Mouse (Mus musculus): ENCODE measurements around the gene Eda. TPM values are rescaled to one million over a fixed set of nuclear protein-coding genes. Genes with fewer than 3 reads are reported as not detected.

Gene Eda
- 0.04 TPM for polyA plus RNA-seq (2012; fragmentation: generic; extraction: Trizol)
- long read RNA-seq, experiment 1 = 0 reads
- long read RNA-seq, experiment 2, partial matches to known transcripts = 1 of 2 reads
- long read RNA-seq, experiment 2, other reads (novel, unspliced or antisense) = 1 of 2 reads

DNA sequence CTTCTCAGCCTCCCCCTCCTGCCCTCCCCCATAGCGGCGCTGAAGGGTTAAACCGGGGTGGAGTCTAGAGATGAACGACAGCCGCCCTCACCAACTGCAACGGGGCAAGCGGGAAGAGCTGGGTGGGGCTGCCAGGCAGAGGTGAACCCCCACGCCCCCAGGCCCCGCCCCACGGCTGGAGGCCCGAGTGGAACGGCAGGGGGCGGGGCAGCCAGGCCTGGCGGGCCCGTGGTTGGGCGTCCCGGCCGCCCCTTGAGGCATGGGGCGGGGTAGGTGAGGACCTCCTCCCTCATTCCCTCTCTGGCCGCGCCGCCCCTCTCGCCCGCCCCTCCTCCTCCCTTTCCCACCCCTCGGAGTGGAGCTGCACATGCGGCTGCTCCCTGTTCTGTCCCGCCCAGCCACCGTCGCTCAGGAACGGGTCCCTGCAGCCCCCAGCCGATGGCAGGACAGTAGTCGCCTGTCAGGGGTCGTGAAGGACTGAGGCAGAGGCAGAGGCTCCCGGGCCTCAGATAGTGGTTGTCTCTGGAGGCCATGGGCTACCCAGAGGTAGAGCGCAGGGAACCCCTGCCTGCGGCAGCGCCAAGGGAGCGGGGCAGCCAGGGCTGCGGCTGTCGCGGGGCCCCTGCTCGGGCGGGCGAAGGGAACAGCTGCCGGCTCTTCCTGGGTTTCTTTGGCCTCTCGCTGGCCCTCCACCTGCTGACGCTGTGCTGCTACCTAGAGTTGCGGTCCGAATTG, at the start of gene Eda:
Eda (plus strand) TSS at position 357 of the 735 bp plus-strand sequence.
- H3K79me3 ChIP-seq (ENCODE audit: low read depth) = no peaks in the 10 kb centered on the region
- no peak within 1 kb of the TSS for H3K4me3 ChIP-seq (ENCODE audit: insufficient read depth, poor library complexity, severe bottlenecking)
- no peaks in the 10 kb centered on the region for H3K27me3 ChIP-seq (ENCODE audit: control insufficient read depth, insufficient read depth, insufficient read length)
- no peak within 1 kb of the TSS for H3ac ChIP-seq (ENCODE audit: control insufficient read depth, insufficient read length, low read depth)
- H3K36me3 ChIP-seq (ENCODE audit: control insufficient read depth, insufficient read depth) = no peaks in the 10 kb centered on the region
- TF ChIP-seq CEBPB (IDR thresholded peaks at IDR 0.05; ENCODE audit: low read depth) (no peak), CTCF (IDR thresholded peaks at IDR 0.05; ENCODE audit: control insufficient read depth, insufficient read depth, insufficient read length) (no peak), MAX (IDR thresholded peaks at IDR 0.05) (no peak), MYOG (IDR thresholded peaks at IDR 0.05; ENCODE audit: control insufficient read depth, extremely low read depth, insufficient read length) (no peak), MYOD1 (IDR thresholded peaks at IDR 0.05; ENCODE audit: control insufficient read depth, insufficient read length, low read depth) (no peak), USF1 (IDR thresholded peaks at IDR 0.05; ENCODE audit: low read depth) (no peak)
- H3K79me2 ChIP-seq (ENCODE audit: control insufficient read depth, insufficient read depth) = no peaks in the 10 kb centered on the region

- H3K27me3 ChIP-seq (ENCODE audit: control insufficient read depth, insufficient read depth, insufficient read length) = no peaks in the 10 kb centered on the region
- no peaks in the 10 kb centered on the region for H3K79me2 ChIP-seq (ENCODE audit: control insufficient read depth, insufficient read depth)
Observed at GRCm38 (mm10) chrX:99961002-99961401, 14.4 kb upstream of the Eda start.

GRCm38 (mm10) chrX:99970111-99970510, 5.3 kb upstream of the Eda start:
- Histone ChIP-seq H3K79me2 (ENCODE audit: control insufficient read depth, insufficient read depth) (no peaks in the 10 kb centered on the region), H3K36me3 (ENCODE audit: control insufficient read depth, insufficient read depth) (no peaks in the 10 kb centered on the region), H3ac (ENCODE audit: control insufficient read depth, insufficient read length, low read depth) (no peak overlapping the region), H3K79me3 (ENCODE audit: low read depth) (no peaks in the 10 kb centered on the region), H3K4me3 (ENCODE audit: insufficient read depth, poor library complexity, severe bottlenecking) (no peak overlapping the region), H3K27me3 (ENCODE audit: control insufficient read depth, insufficient read depth, insufficient read length) (no peaks in the 10 kb centered on the region)
- TF ChIP-seq MYOG (IDR thresholded peaks at IDR 0.05; ENCODE audit: control insufficient read depth, extremely low read depth, insufficient read length) (no peak), CTCF (IDR thresholded peaks at IDR 0.05; ENCODE audit: control insufficient read depth, insufficient read depth, insufficient read length) (no peak), USF1 (IDR thresholded peaks at IDR 0.05; ENCODE audit: low read depth) (no peak), MAX (IDR thresholded peaks at IDR 0.05) (no peak), FOSL1 (IDR thresholded peaks at IDR 0.05; ENCODE audit: insufficient read depth, low read length, poor library complexity, severe bottlenecking) (no peak), MYOD1 (IDR thresholded peaks at IDR 0.05; ENCODE audit: control insufficient read depth, insufficient read length, low read depth) (no peak), CEBPB (IDR thresholded peaks at IDR 0.05; ENCODE audit: low read depth) (no peak)

More at GRCm38 (mm10) chrX:99961002-99961401, 14.4 kb upstream of the Eda start:
- no peak overlapping the region for H3K4me3 ChIP-seq (ENCODE audit: insufficient read depth, poor library complexity, severe bottlenecking)
- TF ChIP-seq FOSL1 (IDR thresholded peaks at IDR 0.05; ENCODE audit: insufficient read depth, low read length, poor library complexity, severe bottlenecking) (no peak), MYOD1 (IDR thresholded peaks at IDR 0.05; ENCODE audit: control insufficient read depth, insufficient read length, low read depth) (no peak), CEBPB (IDR thresholded peaks at IDR 0.05; ENCODE audit: low read depth) (no peak), CTCF (IDR thresholded peaks at IDR 0.05; ENCODE audit: control insufficient read depth, insufficient read depth, insufficient read length) (no peak), USF1 (IDR thresholded peaks at IDR 0.05; ENCODE audit: low read depth) (no peak), MAX (IDR thresholded peaks at IDR 0.05) (no peak), MYOG (IDR thresholded peaks at IDR 0.05; ENCODE audit: control insufficient read depth, extremely low read depth, insufficient read length) (no peak)
- no peak overlapping the region for H3ac ChIP-seq (ENCODE audit: control insufficient read depth, insufficient read length, low read depth)
- no peaks in the 10 kb centered on the region for H3K36me3 ChIP-seq (ENCODE audit: control insufficient read depth, insufficient read depth)
- no peaks in the 10 kb centered on the region for H3K79me3 ChIP-seq (ENCODE audit: low read depth)

GRCm38 (mm10) chrX:99974381-99974780, 1.0 kb upstream of the Eda start:
- Histone ChIP-seq H3K36me3 (ENCODE audit: control insufficient read depth, insufficient read depth) (no peaks in the 10 kb centered on the region), H3K27me3 (ENCODE audit: control insufficient read depth, insufficient read depth, insufficient read length) (no peaks in the 10 kb centered on the region), H3K79me2 (ENCODE audit: control insufficient read depth, insufficient read depth) (no peaks in the 10 kb centered on the region), H3K79me3 (ENCODE audit: low read depth) (no peaks in the 10 kb centered on the region), H3K4me3 (ENCODE audit: insufficient read depth, poor library complexity, severe bottlenecking) (no peak overlapping the region), H3ac (ENCODE audit: control insufficient read depth, insufficient read length, low read depth) (no peak overlapping the region)
- TF ChIP-seq CTCF (IDR thresholded peaks at IDR 0.05; ENCODE audit: control insufficient read depth, insufficient read depth, insufficient read length) (no peak), MAX (IDR thresholded peaks at IDR 0.05) (no peak), CEBPB (IDR thresholded peaks at IDR 0.05; ENCODE audit: low read depth) (no peak), MYOD1 (IDR thresholded peaks at IDR 0.05; ENCODE audit: control insufficient read depth, insufficient read length, low read depth) (no peak), USF1 (IDR thresholded peaks at IDR 0.05; ENCODE audit: low read depth) (no peak), FOSL1 (IDR thresholded peaks at IDR 0.05; ENCODE audit: insufficient read depth, low read length, poor library complexity, severe bottlenecking) (no peak), MYOG (IDR thresholded peaks at IDR 0.05; ENCODE audit: control insufficient read depth, extremely low read depth, insufficient read length) (no peak)

GRCm38 (mm10) chrX:99974803-99975202, 603 bp upstream of the Eda start:
- Histone ChIP-seq H3K79me2 (ENCODE audit: control insufficient read depth, insufficient read depth) (no peaks in the 10 kb centered on the region), H3ac (ENCODE audit: control insufficient read depth, insufficient read length, low read depth) (no peak overlapping the region), H3K36me3 (ENCODE audit: control insufficient read depth, insufficient read depth) (no peaks in the 10 kb centered on the region), H3K4me3 (ENCODE audit: insufficient read depth, poor library complexity, severe bottlenecking) (no peak overlapping the region), H3K79me3 (ENCODE audit: low read depth) (no peaks in the 10 kb centered on the region), H3K27me3 (ENCODE audit: control insufficient read depth, insufficient read depth, insufficient read length) (no peaks in the 10 kb centered on the region)
- TF ChIP-seq CEBPB (IDR thresholded peaks at IDR 0.05; ENCODE audit: low read depth) (no peak), USF1 (IDR thresholded peaks at IDR 0.05; ENCODE audit: low read depth) (no peak)
